In genomic region chr11:70669582-70670345, GRCm38 (mm10) we compare ENCODE assay signal across 8 mouse cellular contexts. TPM values are rescaled to one million over a fixed set of nuclear protein-coding genes. Genes with fewer than 3 reads are reported as not detected.
DNase-seq lines count a peak whose midpoint lies in the region; ATAC-seq and TF ChIP-seq lines count a peak whose summit lies in the region.

No protein-coding gene starts in this region.

- TF ChIP-seq POLR2A in myocyte (IDR thresholded peaks at IDR 0.05; ENCODE audit: insufficient read length, low read depth), result peak; percentile 22

- H3K27ac ChIP-seq in embryonic facial prominence, embryonic 14.5 days (replicated peaks; ENCODE audit: low read depth, low read length), result peak overlapping the region; percentile 96
- peak overlapping the region; percentile 96 for H3K27ac ChIP-seq in heart, embryonic 10.5 days
- H3K27ac ChIP-seq in liver, embryonic 12.5 days, result peak overlapping the region; percentile 95
- H3K27ac ChIP-seq in stomach, embryonic 16.5 days (ENCODE audit: low read length), result peak overlapping the region; percentile 99

- DNase-seq in B cell, adult 2 months, result peak; percentile 87 to 89
- DNase-seq in adrenal gland, adult 8-10 months, result peak; percentile 79
- peak; percentile 92 for DNase-seq in embryonic facial prominence, embryonic 14.5 days (ENCODE audit: low spot score)
- peak; percentile 94 for DNase-seq in heart, embryonic 10.5 days (ENCODE audit: low spot score)
- peak; percentile 82 for DNase-seq in kidney, adult 9 months

- peak overlapping the region; percentile 74 for H3K9ac ChIP-seq in embryonic facial prominence, embryonic 14.5 days (ENCODE audit: low read depth, low read length)
- H3K9ac ChIP-seq in liver, embryonic 12.5 days, result peak overlapping the region; percentile 92
- H3K9ac ChIP-seq in stomach, embryonic 16.5 days (ENCODE audit: low read length), result peak overlapping the region; percentile 84

- peak overlapping the region; percentile 35 for H3ac ChIP-seq in myocyte (ENCODE audit: control insufficient read depth, insufficient read length)

- peaks cover 19% of the 10 kb centered on the region for H3K79me2 ChIP-seq in myocyte (ENCODE audit: control insufficient read depth, insufficient read depth)

- no peaks in the 10 kb centered on the region for H3K9me3 ChIP-seq in embryonic facial prominence, embryonic 14.5 days (ENCODE audit: control insufficient read depth, low read length)
- H3K9me3 ChIP-seq in heart, embryonic 10.5 days, result no peaks in the 10 kb centered on the region
- H3K9me3 ChIP-seq in liver, embryonic 12.5 days (replicated peaks), result no peaks in the 10 kb centered on the region
- no peaks in the 10 kb centered on the region for H3K9me3 ChIP-seq in stomach, embryonic 16.5 days (replicated peaks; ENCODE audit: control insufficient read depth, low read length)

- peaks cover 10% of the 10 kb centered on the region for H3K4me1 ChIP-seq in embryonic facial prominence, embryonic 14.5 days (ENCODE audit: control insufficient read depth, insufficient read depth, low read length)
- H3K4me1 ChIP-seq in heart, embryonic 10.5 days, result peaks cover 41% of the 10 kb centered on the region
- H3K4me1 ChIP-seq in liver, embryonic 12.5 days, result peaks cover 45% of the 10 kb centered on the region
- H3K4me1 ChIP-seq in stomach, embryonic 16.5 days (ENCODE audit: control insufficient read depth, insufficient read depth, low read length), result peaks cover 21% of the 10 kb centered on the region

- peaks cover 32% of the 10 kb centered on the region for H3K36me3 ChIP-seq in embryonic facial prominence, embryonic 14.5 days (ENCODE audit: control insufficient read depth, insufficient read depth, low read length)
- H3K36me3 ChIP-seq in heart, embryonic 10.5 days, result peaks cover 45% of the 10 kb centered on the region
- peaks cover 41% of the 10 kb centered on the region for H3K36me3 ChIP-seq in liver, embryonic 12.5 days
- H3K36me3 ChIP-seq in myocyte (ENCODE audit: control insufficient read depth, insufficient read depth), result no peaks in the 10 kb centered on the region
- peaks cover 2% of the 10 kb centered on the region; the same call in 1 of the 2 replicates for H3K36me3 ChIP-seq in stomach, embryonic 16.5 days (ENCODE audit: control insufficient read depth, insufficient read depth, low read length)

- H3K4me3 ChIP-seq in embryonic facial prominence, embryonic 14.5 days (ENCODE audit: low read depth, low read length), result peak overlapping the region; percentile 62
- peak overlapping the region; percentile 77 for H3K4me3 ChIP-seq in heart, embryonic 10.5 days
- H3K4me3 ChIP-seq in liver, embryonic 12.5 days, result peak overlapping the region; percentile 76
- peak overlapping the region; percentile 82 for H3K4me3 ChIP-seq in myocyte
- H3K4me3 ChIP-seq in stomach, embryonic 16.5 days (replicated peaks; ENCODE audit: low read length), result peak overlapping the region; percentile 73

- WGBS in embryonic facial prominence, embryonic 14.5 days, result 1% methylated on average over 31 of the region's 31 CpGs
- under 1% methylated on average over 31 of the region's 31 CpGs for WGBS in heart, embryonic 10.5 days
- WGBS in liver, embryonic 12.5 days (ENCODE audit: insufficient replicate concordance), result under 1% methylated on average over 31 of the region's 31 CpGs
- WGBS in stomach, embryonic 16.5 days, result 0% methylated on average over 31 of the region's 31 CpGs

- peak; percentile 15 for ATAC-seq in embryonic facial prominence, embryonic 14.5 days (ENCODE audit: low read depth)
- ATAC-seq in liver, embryonic 12.5 days, result 0 out of 2 replicates have a peak, but pooled peaks have one; percentile 3
- ATAC-seq in stomach, embryonic 16.5 days (ENCODE audit: insufficient read depth, low FRiP score), result peak; percentile 15; the same call in 1 of the 2 replicates

- H3K27me3 ChIP-seq in embryonic facial prominence, embryonic 14.5 days (replicated peaks; ENCODE audit: control insufficient read depth, insufficient read depth, low read length), result no peaks in the 10 kb centered on the region
- no peaks in the 10 kb centered on the region for H3K27me3 ChIP-seq in heart, embryonic 10.5 days (ENCODE audit: insufficient read depth, poor library complexity, severe bottlenecking)
- no peaks in the 10 kb centered on the region for H3K27me3 ChIP-seq in liver, embryonic 12.5 days (replicated peaks)
- H3K27me3 ChIP-seq in myocyte (ENCODE audit: control insufficient read depth, insufficient read depth, insufficient read length), result no peaks in the 10 kb centered on the region
- no peaks in the 10 kb centered on the region for H3K27me3 ChIP-seq in stomach, embryonic 16.5 days (ENCODE audit: control insufficient read depth, insufficient read depth, low read length)

- H3K4me2 ChIP-seq in embryonic facial prominence, embryonic 14.5 days (ENCODE audit: low read depth, low read length), result peak overlapping the region; percentile 70
- H3K4me2 ChIP-seq in liver, embryonic 12.5 days, result peak overlapping the region; percentile 98
- peak overlapping the region; percentile 93 for H3K4me2 ChIP-seq in myocyte (ENCODE audit: low read depth)
- peak overlapping the region; percentile 87 for H3K4me2 ChIP-seq in stomach, embryonic 16.5 days (ENCODE audit: low read depth, low read length)

TF ChIP-seq in myocyte, 11 proteins besides CTCF, POLR2A, EP300 and RAD21:
- no peak for TF ChIP-seq POLR2AphosphoS2 (IDR thresholded peaks at IDR 0.05; ENCODE audit: insufficient read length, low read depth)
- no peak for TF ChIP-seq MYOG (IDR thresholded peaks at IDR 0.05; ENCODE audit: control insufficient read depth in 1 of 3, insufficient read depth in 1 of 3, insufficient read length in 2 of 3, low read depth in 2 of 3)
- TF ChIP-seq USF1 (IDR thresholded peaks at IDR 0.05; ENCODE audit: low read depth), result no peak
- TF ChIP-seq CEBPB (IDR thresholded peaks at IDR 0.05; ENCODE audit: insufficient read depth, poor library complexity, severe bottlenecking), result no peak
- TF ChIP-seq MYOD1 (IDR thresholded peaks at IDR 0.05; ENCODE audit: control insufficient read depth in 1 of 3, insufficient read length in 2 of 3, low read depth in 2 of 3), result no peak
- TF ChIP-seq REST (IDR thresholded peaks at IDR 0.05; ENCODE audit: insufficient read depth, insufficient read length), result no peak
- TF ChIP-seq SRF (IDR thresholded peaks at IDR 0.05; ENCODE audit: control insufficient read depth, insufficient read length, low read depth), result peak; percentile 18
- no peak for TF ChIP-seq MAX (IDR thresholded peaks at IDR 0.05; ENCODE audit: low read depth)

RNA-seq across cellular contexts. Expression of gene Spag7, which starts 0.5 kb away (rescaled TPM):
- total RNA-seq in adrenal gland, adult 8-10 months (2022), result 100 to 1,000 TPM in 1 of 4 experiments, 10 to 100 TPM in 3; 79.2 to 112 (median 89.0) TPM
- 88.9 and 97.1 TPM in 2 replicates for polyA plus RNA-seq in embryonic facial prominence, embryonic 14.5 days (2014; fragmentation: Nextera tagmentation; extraction: Ambion mirVana)
- 204 and 209 TPM in 2 replicates for polyA plus RNA-seq in heart, embryonic 10.5 days (2016; fragmentation: Nextera tagmentation; extraction: Ambion mirVana)
- 76.8 and 84.5 TPM in 2 replicates for polyA plus RNA-seq in liver, embryonic 12.5 days (2016; fragmentation: Nextera tagmentation; extraction: Ambion mirVana)
- 52.4 TPM for polyA plus RNA-seq in myocyte (2012; fragmentation: generic; extraction: Trizol)
- 148 and 149 TPM in 2 replicates for polyA plus RNA-seq in stomach, embryonic 16.5 days (2015; fragmentation: Nextera tagmentation; extraction: Ambion mirVana)

RNA-seq across cellular contexts. Expression of gene Eno3, which starts 12.8 kb away (rescaled TPM):
- total RNA-seq in adrenal gland, adult 8-10 months (2022), result 10 to 100 TPM; 39.4 to 66.5 (median 54.7) TPM
- 165 and 289 TPM in 2 replicates for polyA plus RNA-seq in embryonic facial prominence, embryonic 14.5 days (2014; fragmentation: Nextera tagmentation; extraction: Ambion mirVana)
- 188 and 256 TPM in 2 replicates for polyA plus RNA-seq in heart, embryonic 10.5 days (2016; fragmentation: Nextera tagmentation; extraction: Ambion mirVana)
- 6.7 and 7.6 TPM in 2 replicates for polyA plus RNA-seq in liver, embryonic 12.5 days (2016; fragmentation: Nextera tagmentation; extraction: Ambion mirVana)
- 1,792 TPM for polyA plus RNA-seq in myocyte (2012; fragmentation: generic; extraction: Trizol)
- 19.3 and 126 TPM in 2 replicates for polyA plus RNA-seq in stomach, embryonic 16.5 days (2015; fragmentation: Nextera tagmentation; extraction: Ambion mirVana)

RNA-seq across cellular contexts. Expression of gene Pfn1, which starts 15.3 kb away (rescaled TPM):
- 1,000 to 10,000 TPM in 1 of 4 experiments, 100 to 1,000 TPM in 3; 582 to 1,056 (median 737) TPM for total RNA-seq in adrenal gland, adult 8-10 months (2022)
- polyA plus RNA-seq in embryonic facial prominence, embryonic 14.5 days (2014; fragmentation: Nextera tagmentation; extraction: Ambion mirVana), result 1,605 and 1,712 TPM in 2 replicates
- 2,022 and 2,208 TPM in 2 replicates for polyA plus RNA-seq in heart, embryonic 10.5 days (2016; fragmentation: Nextera tagmentation; extraction: Ambion mirVana)
- polyA plus RNA-seq in liver, embryonic 12.5 days (2016; fragmentation: Nextera tagmentation; extraction: Ambion mirVana), result 1,519 and 1,532 TPM in 2 replicates
- polyA plus RNA-seq in myocyte (2012; fragmentation: generic; extraction: Trizol), result 2,636 TPM
- polyA plus RNA-seq in stomach, embryonic 16.5 days (2015; fragmentation: Nextera tagmentation; extraction: Ambion mirVana), result 1,820 and 1,821 TPM in 2 replicates

RNA-seq across cellular contexts. Expression of gene Camta2, which starts 18.1 kb away (rescaled TPM):
- 10 to 100 TPM; 42.7 to 57.7 (median 49.8) TPM for total RNA-seq in adrenal gland, adult 8-10 months (2022)
- 12.6 and 12.8 TPM in 2 replicates for polyA plus RNA-seq in embryonic facial prominence, embryonic 14.5 days (2014; fragmentation: Nextera tagmentation; extraction: Ambion mirVana)
- polyA plus RNA-seq in heart, embryonic 10.5 days (2016; fragmentation: Nextera tagmentation; extraction: Ambion mirVana), result 12.0 and 12.5 TPM in 2 replicates
- polyA plus RNA-seq in liver, embryonic 12.5 days (2016; fragmentation: Nextera tagmentation; extraction: Ambion mirVana), result 6.1 and 6.4 TPM in 2 replicates
- 11.9 TPM for polyA plus RNA-seq in myocyte (2012; fragmentation: generic; extraction: Trizol)
- polyA plus RNA-seq in stomach, embryonic 16.5 days (2015; fragmentation: Nextera tagmentation; extraction: Ambion mirVana), result 14.2 and 15.8 TPM in 2 replicates

RNA-seq across cellular contexts. Expression of gene Slc25a11, which starts 22.5 kb away (rescaled TPM):
- total RNA-seq in adrenal gland, adult 8-10 months (2022), result 100 to 1,000 TPM; 121 to 137 (median 127) TPM
- polyA plus RNA-seq in embryonic facial prominence, embryonic 14.5 days (2014; fragmentation: Nextera tagmentation; extraction: Ambion mirVana), result 147 and 165 TPM in 2 replicates
- 207 and 246 TPM in 2 replicates for polyA plus RNA-seq in heart, embryonic 10.5 days (2016; fragmentation: Nextera tagmentation; extraction: Ambion mirVana)
- 77.3 and 83.3 TPM in 2 replicates for polyA plus RNA-seq in liver, embryonic 12.5 days (2016; fragmentation: Nextera tagmentation; extraction: Ambion mirVana)
- polyA plus RNA-seq in myocyte (2012; fragmentation: generic; extraction: Trizol), result 165 TPM
- polyA plus RNA-seq in stomach, embryonic 16.5 days (2015; fragmentation: Nextera tagmentation; extraction: Ambion mirVana), result 163 and 169 TPM in 2 replicates

Comparison
In these comparisons a context has a peak if more than half of its experiments do, and no peak if none do; other contexts are left out.
1. Peak in every context shown above with its lines: DNase-seq, ATAC-seq, H3K4me3 ChIP-seq and H3K27ac ChIP-seq.